Mouse (Mus musculus): ENCODE results near the gene Thsd7b.

Gene Thsd7b

DNA sequence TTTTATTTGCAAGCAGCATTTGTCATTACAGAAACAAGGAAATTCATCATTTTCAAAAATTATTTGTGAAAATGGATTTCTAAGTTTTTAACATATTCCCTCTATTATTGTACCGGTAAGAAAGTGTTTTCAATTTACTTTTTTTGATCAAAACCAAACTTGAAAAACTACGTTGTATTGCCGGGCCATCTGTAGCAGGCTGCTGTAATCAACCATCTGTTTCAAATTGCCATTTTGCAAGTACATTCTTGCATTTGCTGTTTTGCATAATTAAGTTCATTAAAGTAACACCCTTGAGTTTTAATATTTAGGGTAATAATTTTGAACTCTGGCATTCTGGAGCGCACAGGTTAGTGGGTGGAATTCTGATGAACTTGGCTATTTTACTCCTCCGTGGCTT lies 246.6 kb downstream of the Thsd7b start:
- no peak for DNase-seq (ENCODE audit: low read depth)

DNA sequence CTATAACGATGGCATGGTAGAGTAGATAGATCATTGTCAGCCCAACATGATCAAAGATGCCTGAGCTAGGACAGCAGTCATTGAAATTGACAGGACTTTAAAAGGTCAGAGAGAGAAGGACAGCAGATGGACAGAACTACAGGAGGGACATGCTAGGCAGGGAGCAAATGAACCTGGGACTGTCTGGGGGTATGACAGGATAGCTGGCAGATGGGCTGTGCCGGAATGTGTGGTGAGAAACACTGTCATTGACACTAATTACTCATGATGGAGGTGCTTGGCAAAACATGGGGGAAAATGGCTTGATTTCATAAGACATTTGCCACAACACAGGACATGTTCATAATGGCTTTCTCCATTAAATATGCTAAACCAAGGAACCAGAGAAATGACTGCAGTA lies 253.9 kb downstream of the Thsd7b start:
- no peak for DNase-seq (ENCODE audit: low read depth)

DNA sequence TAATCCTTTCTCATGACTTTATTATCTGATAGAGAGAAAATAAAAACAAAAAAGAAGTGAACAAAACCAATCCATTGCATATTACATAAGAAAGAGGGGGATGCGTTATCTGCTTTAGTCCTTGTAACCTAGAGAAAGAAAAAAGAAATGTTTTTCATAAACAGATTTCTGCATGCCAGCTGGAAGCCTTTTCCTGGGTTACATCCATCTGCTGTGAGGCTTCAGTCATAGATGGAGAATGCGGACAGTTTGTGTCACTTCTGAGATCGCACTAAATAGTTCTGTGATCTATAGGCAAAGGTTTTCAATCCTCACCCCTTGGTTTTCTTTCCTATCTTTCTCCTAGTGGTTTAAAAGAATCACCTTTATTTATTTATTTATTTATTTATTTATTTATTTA lies 259.1 kb downstream of the Thsd7b start:
- DNase-seq (ENCODE audit: low read depth) = no peak

DNA sequence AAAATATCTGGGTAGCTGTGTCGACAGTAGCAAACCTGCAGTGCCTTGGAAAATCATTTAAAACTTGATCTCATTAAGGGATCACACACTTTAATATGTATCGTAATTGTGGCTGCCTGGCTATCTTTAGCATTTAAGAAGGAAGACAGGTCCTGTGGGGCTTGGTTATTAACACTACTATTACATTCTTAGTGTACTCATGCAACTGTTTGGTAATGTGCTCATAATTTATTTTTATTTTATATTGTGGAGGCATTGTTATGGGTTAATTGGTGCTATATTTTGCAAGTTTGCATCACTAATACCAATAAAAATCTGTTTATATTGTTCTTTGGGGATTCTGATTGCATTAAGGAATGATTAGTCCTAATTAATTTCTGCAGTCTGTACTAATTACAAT lies 265.4 kb downstream of the Thsd7b start:
- no peak for DNase-seq (ENCODE audit: low read depth)

DNA sequence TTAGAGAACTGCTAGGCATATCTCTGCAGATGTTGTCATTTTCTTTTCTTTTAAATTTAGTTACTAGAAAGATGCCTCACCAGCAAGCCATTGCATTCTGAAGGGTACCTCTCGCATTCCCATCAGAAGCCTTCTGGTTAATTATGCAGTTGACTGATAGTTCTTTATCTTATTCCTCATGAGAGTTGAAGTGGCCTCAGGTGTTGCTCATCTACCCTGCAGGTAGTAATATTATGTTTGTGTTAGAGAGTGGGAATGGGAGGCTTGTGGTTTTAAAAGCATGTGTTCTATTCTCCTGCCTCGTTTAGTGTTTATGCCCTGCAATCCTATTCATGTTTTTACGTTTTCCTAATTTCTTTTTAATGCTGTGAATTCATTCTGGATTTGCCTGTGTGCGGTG lies 265.9 kb downstream of the Thsd7b start:
- DNase-seq (ENCODE audit: low read depth) = no peak

DNA sequence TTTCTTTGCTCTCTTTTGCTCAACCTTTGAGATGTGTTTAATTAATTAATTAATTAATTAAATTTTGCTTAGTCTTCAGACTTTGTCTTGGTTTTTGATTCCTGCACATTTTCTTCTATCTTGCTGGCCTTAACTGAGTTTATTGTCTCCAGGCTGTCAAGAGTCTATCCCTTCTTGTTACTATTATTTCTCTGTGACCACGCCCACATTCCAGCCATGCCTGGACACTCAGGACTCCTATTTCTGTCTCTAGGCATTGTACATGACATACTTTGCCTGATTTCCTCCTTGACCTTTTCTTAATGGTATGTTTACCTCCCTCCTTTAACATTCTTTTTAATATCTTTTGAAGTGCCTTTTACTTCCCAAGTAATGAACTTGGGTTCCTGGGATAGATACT lies 267.6 kb downstream of the Thsd7b start:
- DNase-seq (ENCODE audit: low read depth) = no peak

DNA sequence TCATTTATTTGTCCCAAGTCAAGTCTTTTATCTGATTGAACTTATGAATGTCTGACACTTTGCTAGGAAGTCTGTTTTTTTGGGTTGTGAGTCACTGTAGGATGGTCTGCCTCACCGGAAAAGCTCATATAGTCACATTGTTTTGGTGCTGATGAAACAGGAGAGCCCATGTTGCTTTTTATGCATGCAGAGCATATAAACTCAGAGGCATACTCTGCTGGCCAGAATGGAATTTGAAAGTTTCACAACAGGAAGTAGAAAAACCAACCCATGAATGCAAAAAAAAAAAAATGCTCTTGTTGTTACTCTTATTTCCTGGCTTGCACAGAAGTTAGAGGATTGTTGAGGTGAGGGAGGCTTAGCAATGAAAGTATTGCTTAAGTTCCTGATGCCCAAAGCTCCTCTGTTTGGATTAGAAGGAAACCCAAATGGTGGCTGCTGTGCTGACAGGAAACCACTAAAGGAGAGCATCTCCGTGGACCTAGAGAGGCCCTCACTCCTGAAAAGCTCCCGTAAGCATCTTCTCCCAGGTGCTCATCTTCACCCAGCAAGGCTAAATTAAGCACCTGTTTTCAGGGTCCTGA lies 269.6 kb downstream of the Thsd7b start:
- no peak for DNase-seq (ENCODE audit: low read depth)

DNA sequence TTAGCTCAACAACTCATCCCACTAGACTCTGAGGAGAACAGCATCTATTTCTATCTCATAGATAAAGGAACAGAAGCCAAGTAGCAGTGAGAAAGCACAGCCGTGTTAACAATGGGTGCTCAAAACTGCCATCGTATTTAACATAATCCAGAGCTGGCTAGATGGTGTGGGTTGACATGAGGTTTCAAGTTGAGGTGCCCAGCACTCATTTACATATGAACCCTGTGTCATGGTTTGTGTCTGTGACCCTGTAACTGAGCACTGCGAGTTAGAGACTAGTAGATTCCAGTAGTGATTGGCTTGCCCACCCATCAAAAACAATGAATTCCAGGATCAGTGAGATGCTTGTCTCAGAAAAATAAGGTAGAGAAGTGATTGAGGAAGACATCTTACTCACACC lies 270.1 kb downstream of the Thsd7b start:
- DNase-seq (ENCODE audit: low read depth) = no peak

DNA sequence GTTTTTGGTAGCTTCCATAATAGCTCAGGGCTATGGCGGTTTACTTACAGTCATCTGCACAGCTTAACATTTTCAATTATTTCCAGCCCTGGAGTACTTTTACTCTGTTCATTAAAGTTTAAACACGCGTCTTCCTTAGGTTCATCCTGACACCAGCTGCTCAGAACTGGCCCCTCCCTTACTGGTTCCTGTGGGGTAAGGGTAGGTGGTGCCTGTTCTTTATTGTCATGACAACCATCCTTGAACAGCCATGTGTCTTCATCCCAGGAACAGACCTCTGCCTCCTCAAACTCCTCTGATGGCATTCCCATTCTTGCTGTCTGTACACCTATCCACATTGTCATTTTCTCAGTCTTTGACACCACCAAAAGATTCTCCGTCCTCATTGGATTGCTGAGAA lies 285.0 kb downstream of the Thsd7b start:
- DNase-seq (ENCODE audit: low read depth) = no peak

DNA sequence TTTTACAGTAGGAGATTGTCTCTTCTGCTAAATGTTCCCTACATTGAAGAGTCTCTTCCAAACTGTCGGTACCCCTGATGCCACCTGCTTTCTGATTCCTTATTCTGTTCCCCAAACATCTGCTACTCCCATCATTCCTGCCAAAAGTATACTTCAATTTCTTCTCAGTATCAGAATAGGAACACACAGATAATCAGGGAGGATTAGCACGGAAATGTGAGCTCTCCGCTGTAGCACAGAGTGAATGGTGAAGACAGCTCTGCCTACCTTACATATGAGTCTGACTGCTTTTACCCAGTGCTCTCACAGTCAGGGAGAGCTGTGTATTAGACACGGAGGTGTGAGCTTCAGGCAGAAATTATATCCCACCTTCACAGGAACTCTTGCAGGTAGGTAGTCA lies 286.0 kb downstream of the Thsd7b start:
- no peak for DNase-seq (ENCODE audit: low read depth)

DNA sequence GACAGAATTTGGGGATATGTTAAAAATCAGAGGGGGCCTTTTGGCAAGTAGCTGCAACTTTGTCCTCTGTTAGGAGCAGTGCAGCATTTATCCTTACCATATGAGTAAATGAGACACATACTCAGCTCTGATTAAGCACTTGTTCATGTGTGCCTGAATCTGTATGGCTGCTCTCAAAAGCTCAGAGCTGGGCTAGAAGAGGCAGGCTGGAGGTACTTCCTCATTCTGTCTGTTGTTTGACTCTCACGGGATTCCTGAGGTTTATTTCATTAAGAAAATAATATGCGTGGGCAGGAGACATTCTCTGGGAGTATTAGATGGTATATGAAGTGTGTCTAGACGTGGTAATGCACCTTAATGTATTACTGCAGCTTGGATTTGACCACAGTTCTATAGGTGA lies 286.7 kb downstream of the Thsd7b start:
- no peak for DNase-seq (ENCODE audit: low read depth)

DNA sequence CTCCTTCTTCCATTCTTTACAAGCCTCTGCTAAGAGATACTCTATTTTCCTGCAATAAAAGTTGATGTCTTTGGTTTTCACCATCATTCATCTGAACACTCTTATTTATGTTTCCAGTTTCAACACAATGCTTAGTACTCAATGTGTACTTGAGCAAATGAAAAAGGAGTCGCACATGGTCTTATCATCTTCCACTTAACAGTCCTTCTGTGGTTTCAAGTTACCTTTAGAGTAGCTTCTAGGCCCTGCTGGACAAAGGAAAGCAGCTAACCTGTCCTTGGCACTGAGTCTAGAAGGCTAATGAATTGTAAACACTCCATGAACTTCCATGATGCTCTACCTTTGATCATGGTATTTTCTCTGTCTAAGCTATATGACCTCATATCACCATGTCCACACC lies 289.6 kb downstream of the Thsd7b start:
- DNase-seq (ENCODE audit: low read depth) = no peak

DNA sequence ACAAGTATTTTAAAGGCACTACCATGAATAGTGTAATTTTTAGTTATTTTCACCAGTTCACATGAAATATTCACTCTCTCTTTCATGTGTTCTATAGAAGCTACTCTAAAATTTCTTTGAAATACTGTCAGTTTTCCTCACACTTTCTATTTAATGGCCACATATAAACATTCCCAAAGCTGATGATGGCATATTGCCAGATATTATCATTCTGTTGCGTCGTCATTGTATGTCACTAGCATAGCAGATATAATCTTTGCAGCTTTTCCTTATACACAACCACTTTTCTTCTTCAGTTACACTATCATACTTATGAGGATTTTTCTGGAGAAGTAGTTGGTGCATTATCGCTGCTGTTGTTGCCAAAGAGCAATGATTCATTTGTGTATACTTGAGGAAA lies 297.4 kb downstream of the Thsd7b start:
- no peak for DNase-seq (ENCODE audit: low read depth)

DNA sequence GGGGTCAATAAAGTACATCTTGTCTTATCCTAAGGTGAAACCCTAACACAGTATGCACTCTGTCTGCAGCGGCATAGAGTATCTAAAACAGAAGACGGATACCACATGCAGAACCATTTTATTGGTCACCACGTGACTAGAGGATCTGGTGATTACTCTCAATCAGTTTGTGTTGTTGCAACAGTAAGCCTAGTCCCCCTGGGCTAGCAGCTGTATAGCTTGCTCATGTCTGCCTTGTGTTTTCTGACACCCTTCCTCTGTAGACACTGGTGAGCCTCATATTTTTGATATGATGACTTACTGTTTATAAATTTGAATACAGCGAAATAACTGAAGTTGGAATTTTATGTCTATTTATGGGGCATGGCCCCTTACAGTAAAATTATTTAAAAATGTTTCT lies 306.9 kb downstream of the Thsd7b start:
- DNase-seq (ENCODE audit: low read depth) = no peak

DNA sequence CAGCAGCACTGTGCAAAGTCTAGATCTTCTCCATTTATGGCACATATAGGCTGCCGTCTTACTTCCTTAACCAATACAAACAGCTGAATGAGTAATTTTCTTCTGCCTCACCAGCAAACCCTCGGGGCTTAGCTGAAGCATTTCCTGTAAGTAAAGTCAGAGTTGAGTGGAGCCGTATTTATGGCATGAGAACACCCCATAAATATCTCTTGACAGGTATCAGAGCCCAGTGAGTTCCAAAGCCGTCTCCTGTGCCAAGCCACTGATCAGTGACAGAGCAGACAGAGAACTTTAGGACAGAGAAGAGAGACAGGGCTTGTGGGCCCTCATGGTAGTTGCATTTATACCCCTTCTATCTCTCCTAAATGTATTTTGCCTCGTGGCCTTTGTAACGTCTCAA lies 313.5 kb downstream of the Thsd7b start:
- DNase-seq (ENCODE audit: low read depth) = no peak

DNA sequence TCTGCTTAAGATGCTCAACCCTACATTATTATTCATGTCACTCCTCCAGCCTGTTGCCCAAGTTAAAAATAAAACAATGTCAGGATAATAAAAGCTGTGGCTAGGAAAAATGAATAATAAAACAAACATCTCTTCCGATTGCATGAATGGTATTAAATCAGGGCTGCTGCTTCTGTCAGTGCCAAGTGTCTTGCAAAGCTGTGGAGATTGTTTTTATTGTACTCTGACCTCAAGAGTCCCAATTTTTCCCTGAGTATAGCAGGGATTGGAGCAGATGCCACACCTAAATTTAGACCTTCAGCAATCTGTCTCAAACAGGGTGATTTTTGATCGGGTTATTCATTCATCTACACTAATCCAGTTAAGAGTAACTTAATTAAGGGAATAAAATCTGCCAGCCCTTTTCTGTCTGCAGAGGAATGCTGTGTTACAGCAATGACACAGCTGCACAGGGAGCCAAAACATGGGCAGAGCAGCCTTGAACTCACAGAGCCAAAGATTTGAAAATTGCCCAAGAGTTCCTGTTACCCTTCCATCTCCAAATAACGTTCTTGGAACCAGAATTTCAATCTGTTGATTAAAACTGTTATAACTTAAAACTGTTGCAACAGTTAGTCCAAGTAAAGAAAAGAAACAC lies 316.4 kb downstream of the Thsd7b start:
- DNase-seq (ENCODE audit: low read depth) = no peak

DNA sequence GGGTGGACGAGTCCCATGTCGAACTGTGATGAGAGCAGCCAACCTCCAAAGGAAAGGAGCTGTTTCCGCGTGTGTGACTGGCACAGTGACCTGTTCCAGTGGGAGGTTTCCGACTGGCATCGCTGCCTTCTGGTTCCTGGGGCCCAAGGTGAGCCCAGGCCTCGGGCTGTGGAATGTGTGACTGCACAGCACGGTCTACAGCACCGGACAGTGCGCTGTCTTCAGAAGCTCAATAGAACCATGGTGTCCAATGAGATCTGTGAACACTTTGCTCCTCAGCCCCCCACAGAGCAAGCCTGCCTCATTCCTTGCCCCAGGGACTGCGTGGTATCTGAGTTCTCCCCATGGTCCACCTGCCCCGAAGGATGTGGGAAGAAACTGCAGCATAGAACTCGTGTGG lies 322.3 kb downstream of the Thsd7b start:
- no peak for DNase-seq (ENCODE audit: low read depth)

DNA sequence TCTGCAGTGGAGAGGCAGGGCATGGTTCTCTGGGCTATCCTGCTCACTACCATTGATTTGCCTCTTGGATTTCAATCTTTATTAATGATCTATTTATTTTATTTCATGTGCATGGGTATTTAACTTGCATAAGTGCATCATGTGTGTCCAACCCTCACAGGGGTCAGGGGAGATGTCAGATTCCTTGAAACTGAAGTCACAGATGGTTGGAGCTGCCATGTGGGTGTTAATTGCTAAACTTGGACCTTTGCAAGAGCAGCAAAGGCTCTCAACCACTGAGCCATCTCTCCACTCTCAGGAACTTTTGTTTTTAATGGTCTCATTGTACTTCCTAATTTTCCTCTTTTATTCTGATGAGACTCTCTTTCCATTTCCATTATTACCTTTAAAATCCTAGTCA lies 327.8 kb downstream of the Thsd7b start:
- DNase-seq (ENCODE audit: low read depth) = no peak

DNA sequence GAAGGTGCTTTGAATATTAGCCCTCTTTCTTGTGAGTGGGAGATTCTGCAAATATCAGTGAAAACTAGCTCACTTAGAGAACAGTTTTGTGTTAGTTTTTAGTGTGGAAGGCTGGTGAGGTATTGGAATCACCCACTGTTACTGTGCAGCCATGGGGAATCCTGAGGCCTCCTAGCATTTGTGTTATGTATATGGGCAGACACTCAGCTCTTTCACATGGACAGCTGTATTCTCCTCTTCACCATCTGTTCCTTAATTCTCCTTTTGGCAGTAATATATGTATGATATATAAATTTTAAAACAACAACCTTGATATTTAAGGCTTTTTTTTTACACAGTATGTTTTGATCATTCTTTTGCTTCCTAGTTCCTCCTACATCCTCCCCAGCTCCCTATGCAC lies 329.2 kb downstream of the Thsd7b start:
- DNase-seq (ENCODE audit: low read depth) = no peak

DNA sequence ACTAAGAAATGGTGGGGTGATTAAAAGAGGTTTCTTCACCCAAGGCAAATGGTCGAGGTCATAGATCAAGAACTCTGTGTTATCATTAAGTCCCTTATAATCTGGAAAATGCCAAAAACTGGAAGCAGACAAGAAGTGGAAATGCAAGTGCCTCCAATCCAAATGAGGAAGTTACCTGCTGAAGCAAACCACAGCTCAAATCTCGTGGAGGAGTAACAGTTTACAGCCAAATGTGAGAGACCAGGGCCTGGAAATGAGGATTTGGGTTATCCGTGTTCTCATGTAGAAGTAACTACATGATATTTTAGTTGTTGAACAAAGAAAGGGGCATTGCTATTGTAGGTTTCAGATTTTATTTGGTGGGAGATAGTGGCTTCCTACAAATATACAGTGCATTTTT lies 335.3 kb downstream of the Thsd7b start:
- DNase-seq (ENCODE audit: low read depth) = no peak

DNA sequence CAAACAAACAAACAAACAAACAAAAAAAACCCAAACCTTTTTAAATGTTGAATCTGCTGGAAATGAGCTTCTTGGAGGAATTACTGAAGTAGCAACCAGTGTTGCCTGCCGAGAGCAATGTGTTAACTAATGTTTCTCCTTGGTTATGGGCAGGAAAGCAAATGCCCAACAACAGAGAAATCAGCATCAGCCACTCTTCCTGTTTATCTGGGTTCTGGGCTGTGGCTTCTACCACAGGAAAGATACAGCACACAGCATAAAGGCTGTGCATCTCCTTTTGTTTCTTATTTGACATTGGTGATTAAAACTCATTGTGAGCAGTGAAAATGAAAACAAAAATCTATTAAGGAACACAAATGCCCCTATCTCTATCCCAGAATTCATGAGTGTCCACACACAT lies 343.0 kb downstream of the Thsd7b start:
- peak; percentile 29 for DNase-seq (ENCODE audit: low read depth)

DNA sequence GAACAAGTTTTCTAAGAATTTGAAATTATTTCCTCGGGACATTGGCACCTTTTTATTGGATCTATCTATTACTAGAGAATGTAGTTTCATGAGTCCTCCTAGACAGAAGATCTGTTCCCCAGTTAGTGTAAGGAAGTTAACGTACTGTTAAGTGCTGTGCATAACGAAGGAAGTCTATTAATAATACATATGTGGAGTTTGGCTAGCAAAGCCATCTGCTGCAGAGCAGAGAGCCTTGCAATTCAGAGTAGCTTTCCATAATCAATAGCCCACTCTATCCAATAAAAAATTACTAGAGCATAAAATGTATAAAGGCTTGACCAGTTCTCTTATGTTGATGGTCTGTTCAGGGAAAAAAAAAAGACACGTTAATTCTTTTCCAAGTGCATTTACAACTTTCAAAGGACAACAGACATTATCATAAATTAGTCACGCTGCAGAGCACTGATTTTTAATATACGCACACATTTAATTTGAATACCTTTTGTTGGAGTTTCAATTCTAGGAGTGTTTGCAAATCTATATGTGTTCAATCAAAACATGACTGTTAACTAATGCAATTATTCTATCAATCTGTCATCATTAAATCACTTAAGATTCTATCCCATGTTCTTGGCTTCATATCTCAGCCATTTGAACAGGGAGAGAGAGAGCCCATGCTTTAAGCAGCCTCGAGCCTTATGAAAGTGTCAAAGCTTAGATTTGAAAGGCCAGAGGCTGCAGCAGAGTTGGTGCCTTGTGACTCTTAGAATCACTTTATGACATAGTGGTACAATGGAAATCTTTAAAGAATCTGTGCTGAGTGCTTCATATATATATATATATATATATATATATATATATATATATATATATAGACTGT lies 346.6 kb downstream of the Thsd7b start:
- no peak for DNase-seq (ENCODE audit: low read depth)

DNA sequence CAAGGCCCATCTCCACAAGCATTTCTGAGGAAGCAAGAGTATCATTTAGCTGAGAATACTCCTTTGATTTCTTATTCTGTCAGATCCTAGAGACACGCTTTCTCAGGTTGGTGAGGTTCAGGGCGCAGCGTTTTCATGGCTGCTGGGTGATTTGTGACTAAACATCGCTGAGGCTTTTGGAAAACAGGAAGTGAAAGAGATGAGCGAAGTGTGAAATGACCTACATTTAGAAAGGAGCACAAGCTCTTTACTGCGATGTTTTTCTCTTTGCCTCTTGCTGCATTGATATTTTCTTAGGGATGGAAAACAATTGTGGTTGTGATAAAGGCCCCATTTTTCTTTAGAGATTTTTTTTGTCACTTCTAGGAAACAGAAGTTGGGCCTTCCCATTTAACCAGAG lies 351.4 kb downstream of the Thsd7b start:
- peak; percentile 11 for DNase-seq (ENCODE audit: low read depth)

DNA sequence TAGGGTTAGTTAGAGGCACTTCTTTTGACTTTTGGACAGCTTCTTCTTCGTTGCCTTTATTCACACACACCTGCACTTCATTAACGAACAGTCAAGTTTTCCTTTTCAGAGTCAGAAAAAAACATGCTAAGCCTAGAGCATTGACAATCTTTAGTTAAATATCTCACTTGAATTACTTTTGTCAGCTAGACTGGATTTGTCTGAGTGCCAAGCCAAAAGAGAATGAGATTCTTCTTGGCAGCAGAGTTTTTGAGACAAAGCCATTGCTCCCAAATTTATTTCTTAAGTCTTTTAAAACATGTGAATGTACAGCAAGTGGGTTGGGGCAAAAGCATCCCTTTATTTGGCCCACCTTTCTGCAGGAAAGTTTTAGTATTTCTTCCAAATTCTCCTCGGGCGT lies 362.0 kb downstream of the Thsd7b start:
- DNase-seq (ENCODE audit: low read depth) = no peak
